10 mouse cellular contexts compared by ENCODE assay signal in the genomic region with DNA sequence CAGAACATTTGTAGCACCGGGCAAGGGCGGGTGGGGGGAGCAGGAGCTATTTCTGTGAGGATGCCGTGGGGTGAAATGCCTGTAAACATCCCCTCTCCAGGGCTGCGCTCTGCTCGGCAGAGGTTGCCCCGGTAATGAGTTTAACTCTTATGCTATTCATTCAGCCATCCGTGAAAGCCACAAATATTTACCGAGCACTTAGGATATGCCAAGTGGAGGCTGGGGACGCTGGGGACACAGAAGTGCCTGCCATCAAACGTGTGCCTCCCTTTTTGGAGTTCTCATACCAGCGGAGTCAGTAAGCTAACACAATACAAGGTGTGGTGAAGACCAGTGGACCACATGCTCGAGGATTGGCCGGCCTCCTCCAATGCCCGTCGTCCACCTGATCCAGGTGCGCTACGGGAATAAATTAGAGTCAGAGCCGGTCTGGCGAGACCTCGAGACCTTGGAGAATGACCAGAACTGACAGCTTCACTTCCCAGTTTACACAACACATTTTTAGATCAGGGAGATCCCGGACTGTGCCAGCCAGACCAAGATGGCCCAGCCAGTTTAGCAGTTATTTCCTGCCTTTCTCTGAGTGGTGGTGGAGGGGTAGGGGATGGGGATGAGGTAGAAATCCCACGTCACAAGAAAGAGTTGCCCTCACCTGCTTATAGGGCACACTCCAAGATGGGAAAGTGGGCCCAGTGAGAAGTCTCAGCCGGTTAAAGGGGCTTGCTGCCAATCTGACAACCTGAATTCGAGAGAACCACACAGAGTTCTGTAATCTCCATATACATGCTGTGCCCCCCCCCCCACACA.
A peak's percentile ranks its signal among the peaks of the same experiment; 100 is the strongest.
DNase-seq lines count a peak whose midpoint lies in the region; ATAC-seq and TF ChIP-seq lines count a peak whose summit lies in the region.
"Had no signal": no experiment of that assay in that cellular context is flagged by ENCODE, and none has a peak within 500 bp of the region (broad histone marks: within the 10 kb centered on the region; RNA-seq: fewer than 3 reads in every experiment).

No protein-coding gene starts in this region.

- H3K4me2 ChIP-seq in stomach, embryonic 16.5 days (ENCODE audit: low read depth, low read length) = no peak overlapping the region
- H3K4me2 ChIP-seq in stomach, postnatal 0 days (replicated peaks; ENCODE audit: low read depth) = no peak overlapping the region
- H3K4me2 ChIP-seq in liver, postnatal 0 days (ENCODE audit: low read depth, low read length) = 0 out of 2 replicates have a peak overlapping the region, but pooled peaks have one; percentile 9
- no peak overlapping the region; the same call in 1 of the 2 replicates for H3K4me2 ChIP-seq in neural tube, embryonic 14.5 days (ENCODE audit: low read depth, low read length)

- H3K9me3 ChIP-seq in stomach, embryonic 16.5 days (replicated peaks; ENCODE audit: control insufficient read depth, low read length) = no peaks in the 10 kb centered on the region
- H3K9me3 ChIP-seq in stomach, postnatal 0 days (ENCODE audit: control insufficient read depth, low read length) = no peaks in the 10 kb centered on the region
- no peaks in the 10 kb centered on the region for H3K9me3 ChIP-seq in liver, postnatal 0 days (ENCODE audit: low read length)
- H3K9me3 ChIP-seq in neural tube, embryonic 14.5 days (ENCODE audit: control insufficient read depth, low read length) = no peaks in the 10 kb centered on the region
- H3K9me3 ChIP-seq: heart, embryonic 10.5 days had no signal

- no peak overlapping the region for H3K27ac ChIP-seq in stomach, embryonic 16.5 days (ENCODE audit: low read length)
- H3K27ac ChIP-seq in stomach, postnatal 0 days (replicated peaks) = no peak overlapping the region
- H3K27ac ChIP-seq in liver, postnatal 0 days (ENCODE audit: low read depth) = no peak overlapping the region
- peak overlapping the region; percentile 23; the same call in 1 of the 2 replicates for H3K27ac ChIP-seq in neural tube, embryonic 14.5 days (ENCODE audit: low read depth, low read length)
- H3K27ac ChIP-seq: liver, embryonic 14.5 days had no signal

- DNase-seq in cerebellum, postnatal 10 days = peak; percentile 30 to 36
- no peak for DNase-seq in stomach, postnatal 0 days (ENCODE audit: low spot score)
- DNase-seq in liver, postnatal 0 days = no peak
- DNase-seq in frontal cortex, postnatal 10 days (ENCODE audit: low spot score in 2 of 2) = no peak
- DNase-seq in spleen, postnatal 4 days (ENCODE audit: low spot score in 2 of 2) = no peak

- H3K4me3 ChIP-seq in stomach, embryonic 16.5 days (replicated peaks; ENCODE audit: low read length) = no peak overlapping the region
- no peak overlapping the region for H3K4me3 ChIP-seq in stomach, postnatal 0 days (ENCODE audit: low read depth, low read length)
- no peak overlapping the region for H3K4me3 ChIP-seq in liver, postnatal 0 days (ENCODE audit: low read depth, low read length)
- no peak overlapping the region for H3K4me3 ChIP-seq in neural tube, embryonic 14.5 days (ENCODE audit: low read depth, low read length)

- H3K27me3 ChIP-seq in stomach, embryonic 16.5 days (ENCODE audit: control insufficient read depth, insufficient read depth, low read length) = no peaks in the 10 kb centered on the region
- H3K27me3 ChIP-seq in stomach, postnatal 0 days (ENCODE audit: control insufficient read depth, insufficient read depth, low read length) = no peaks in the 10 kb centered on the region
- peaks cover 6% of the 10 kb centered on the region; the same call in 1 of the 2 replicates for H3K27me3 ChIP-seq in liver, postnatal 0 days (ENCODE audit: insufficient read depth, low read length)
- no peaks in the 10 kb centered on the region for H3K27me3 ChIP-seq in neural tube, embryonic 14.5 days (ENCODE audit: control insufficient read depth, insufficient read depth, low read length)

- 38% methylated on average over 24 of the region's 24 CpGs for whole genome bisulfite sequencing in stomach, embryonic 16.5 days
- WGBS in stomach, postnatal 0 days = 44% methylated on average over 24 of the region's 24 CpGs
- WGBS in liver, postnatal 0 days (ENCODE audit: insufficient replicate concordance) = 54% methylated on average over 24 of the region's 24 CpGs
- 31% methylated on average over 24 of the region's 24 CpGs for WGBS in neural tube, embryonic 14.5 days

- ATAC-seq in cerebellum, adult (ENCODE audit: insufficient number of reproducible peaks, low FRiP score, low TSS enrichment) = no peak
- no peak for ATAC-seq in stomach, embryonic 16.5 days (ENCODE audit: insufficient read depth, low FRiP score)
- no peak for ATAC-seq in stomach, postnatal 0 days (ENCODE audit: low FRiP score, low TSS enrichment)
- ATAC-seq in liver, postnatal 0 days = no peak
- ATAC-seq in neural tube, embryonic 14.5 days (ENCODE audit: low read depth) = no peak

- H3K9ac ChIP-seq in stomach, embryonic 16.5 days (ENCODE audit: low read length) = 0 out of 2 replicates have a peak overlapping the region, but pooled peaks have one; percentile 14
- H3K9ac ChIP-seq in stomach, postnatal 0 days (ENCODE audit: low read length) = no peak overlapping the region
- no peak overlapping the region for H3K9ac ChIP-seq in liver, postnatal 0 days (replicated peaks)
- H3K9ac ChIP-seq in neural tube, embryonic 14.5 days (replicated peaks; ENCODE audit: low read depth, low read length) = no peak overlapping the region
- H3K9ac ChIP-seq: liver, embryonic 14.5 days had no signal

- H3K4me1 ChIP-seq in stomach, embryonic 16.5 days (ENCODE audit: control insufficient read depth, insufficient read depth, low read length) = peaks cover 21% of the 10 kb centered on the region; the same call in 1 of the 2 replicates
- H3K4me1 ChIP-seq in stomach, postnatal 0 days (replicated peaks; ENCODE audit: control insufficient read depth, insufficient read depth) = peaks cover 6% of the 10 kb centered on the region; the same call in 1 of the 2 replicates
- peaks cover 36% of the 10 kb centered on the region for H3K4me1 ChIP-seq in liver, postnatal 0 days (ENCODE audit: insufficient read depth)
- H3K4me1 ChIP-seq in neural tube, embryonic 14.5 days (ENCODE audit: control insufficient read depth, insufficient read depth, low read length) = peaks cover 21% of the 10 kb centered on the region; the same call in 1 of the 2 replicates

- no peak for TF ChIP-seq EP300 in stomach, postnatal 0 days (optimal IDR thresholded peaks at IDR 0.05)
- no peak for TF ChIP-seq EP300 in liver, postnatal 0 days (IDR thresholded peaks at IDR 0.05; ENCODE audit: low read depth)

- no peak for TF ChIP-seq CTCF in stomach, postnatal 0 days (IDR thresholded peaks at IDR 0.05; ENCODE audit: low read depth)
- no peak for TF ChIP-seq CTCF in liver, postnatal 0 days (IDR thresholded peaks at IDR 0.05; ENCODE audit: low read depth)

- H3K36me3 ChIP-seq in stomach, embryonic 16.5 days (ENCODE audit: control insufficient read depth, insufficient read depth, low read length) = no peaks in the 10 kb centered on the region
- no peaks in the 10 kb centered on the region for H3K36me3 ChIP-seq in stomach, postnatal 0 days (ENCODE audit: control insufficient read depth, insufficient read depth, low read length)
- no peaks in the 10 kb centered on the region for H3K36me3 ChIP-seq in liver, postnatal 0 days (replicated peaks; ENCODE audit: insufficient read depth, low read length)
- no peaks in the 10 kb centered on the region for H3K36me3 ChIP-seq in neural tube, embryonic 14.5 days (ENCODE audit: control insufficient read depth, insufficient read depth, low read length)
- H3K36me3 ChIP-seq: heart, embryonic 10.5 days had no signal

Comparison
In these comparisons a context has a peak if more than half of its experiments do, and no peak if none do; other contexts are left out.
1. DNase-seq: peak in cerebellum, postnatal 10 days (2 of 2); none in stomach, postnatal 0 days (single experiment), liver, postnatal 0 days (single experiment), frontal cortex, postnatal 10 days (0 of 2) and spleen, postnatal 4 days (0 of 2).